Mouse (Mus musculus) limb, embryonic 11.5 days (tissue): ENCODE results near the gene Prss29. TPM values are rescaled to one million over a fixed set of nuclear protein-coding genes. Genes with fewer than 3 reads are reported as not detected.

Source experiments
- ATAC-seq: fragments of 200-750 bp; cut with Nextera tagmentation; 2 replicates; pipeline ENCODE4 v1.8.0; 2017; ENCODE audit warnings: low read depth; ENCODE audit not compliant: insufficient number of reproducible peaks, low FRiP score, low TSS enrichment
- DNase-seq: peaks from one replicate; pipeline ENCODE4 v3.0.0-alpha.2; 2015; ENCODE audit warnings: low spot score
- H3K27ac ChIP-seq: fragments of 300-500 bp; sonication (generic); replicated peaks from 2 replicates; pipeline ENCODE4 v1.5.1; 2014; ENCODE audit warnings: low read depth, mild to moderate bottlenecking, low read length
- H3K27me3 ChIP-seq: fragments of 300-500 bp; sonication (generic); 2 replicates; pipeline ENCODE4 v1.6.1; 2014; ENCODE audit warnings: mild to moderate bottlenecking, low read length, mixed read lengths; ENCODE audit not compliant: control insufficient read depth, insufficient read depth
- H3K36me3 ChIP-seq: fragments of 300-500 bp; sonication (generic); 2 replicates; pipeline ENCODE4 v1.6.1; 2014; ENCODE audit warnings: mild to moderate bottlenecking, low read length, moderate library complexity, mixed read lengths; ENCODE audit not compliant: control insufficient read depth, insufficient read depth
- H3K4me1 ChIP-seq: fragments of 300-500 bp; sonication (generic); 2 replicates; pipeline ENCODE4 v1.6.1; 2014; ENCODE audit warnings: low read length, mixed read lengths; ENCODE audit not compliant: control insufficient read depth, insufficient read depth
- H3K4me2 ChIP-seq: fragments of 300-500 bp; sonication (generic); 2 replicates; pipeline ENCODE4 v1.6.1; 2014; ENCODE audit warnings: low read depth, mild to moderate bottlenecking, moderate library complexity; ENCODE audit not compliant: severe bottlenecking
- H3K4me3 ChIP-seq: fragments of 300-500 bp; sonication (generic); 2 replicates; pipeline ENCODE4 v1.5.1; 2014; ENCODE audit warnings: low read depth, low read length
- H3K9ac ChIP-seq: fragments of 300-500 bp; sonication (generic); 2 replicates; pipeline ENCODE4 v1.6.1; 2014; ENCODE audit warnings: mild to moderate bottlenecking, low read length
- H3K9me3 ChIP-seq: fragments of 300-500 bp; sonication (generic); 2 replicates; pipeline ENCODE4 v1.6.1; 2016; ENCODE audit warnings: low read length; ENCODE audit not compliant: control insufficient read depth
- WGBS: fragments of 180-500 bp; shearing (Covaris S2); extraction: QIAGEN DNeasy Blood & Tissue Kit; methylation state at CpG from one replicate; pipeline ENCODE4 v1.1.7; 2014; 5-methylcytosine and 5-hydroxymethylcytosine counted together
- polyA plus RNA-seq: library from polyadenylated mRNA; unstranded; fragments of >200 nt; fragmentation: Nextera tagmentation; extraction: Ambion mirVana; gene quantifications from 2 replicates; pipeline ENCODE4 v1.2.1, GENCODE M21; 2014

Gene Prss29
- polyA plus RNA-seq, 1 experiment from 2014 or later, result not detected

- WGBS, result 62% methylated on average over 2 of the region's 2 CpGs
- H3K4me3 ChIP-seq, result no peak within 1 kb of the TSS
Observed at GRCm38 (mm10) chr17:25366005-25366404, 47.6 kb downstream of the Prss29 start, which contains the start of gene Tpsb2. Tpsb2 (plus strand) TSS chr17:25366305.

GRCm38 (mm10) chr17:25368973-25369372 lies 50.5 kb downstream of the Prss29 start, which contains the start of gene Tpsg1:
Tpsg1 (plus strand) TSS chr17:25369273.
- no peaks in the 10 kb centered on the region for H3K36me3 ChIP-seq
- H3K4me3 ChIP-seq, result no peak within 1 kb of the TSS
- H3K27me3 ChIP-seq, result no peaks in the 10 kb centered on the region
- no peaks in the 10 kb centered on the region for H3K9me3 ChIP-seq
- H3K4me2 ChIP-seq, result no peak within 1 kb of the TSS
- WGBS, result 79% methylated on average over 3 of the region's 3 CpGs
- no peak within 1 kb of the TSS for H3K9ac ChIP-seq
- H3K4me1 ChIP-seq, result no peaks in the 10 kb centered on the region
- DNase-seq (no peak), ATAC-seq (no peak)
- no peak within 1 kb of the TSS for H3K27ac ChIP-seq

More at GRCm38 (mm10) chr17:25366005-25366404, 47.6 kb downstream of the Prss29 start, which contains the start of gene Tpsb2:
- Histone ChIP-seq H3K9me3 (no peaks in the 10 kb centered on the region), H3K27me3 (no peaks in the 10 kb centered on the region), H3K4me1 (no peaks in the 10 kb centered on the region), H3K36me3 (no peaks in the 10 kb centered on the region), H3K9ac (no peak within 1 kb of the TSS), H3K4me2 (no peak within 1 kb of the TSS), H3K27ac (no peak within 1 kb of the TSS)
- ATAC-seq, result no peak
- no peak for DNase-seq

Other genes starting within 250 kb of the Prss29 start
- 9.7 and 10.8 TPM in 2 replicates for gene Tmem204, start 235.1 kb upstream of the Prss29 start, polyA plus RNA-seq
- gene Telo2, start 202.7 kb upstream of the Prss29 start, polyA plus RNA-seq, result 28.8 and 35.8 TPM in 2 replicates
- 0.17 TPM in 1 of 2 replicates, not detected in the other for gene Ptx4, start 197.9 kb upstream of the Prss29 start, polyA plus RNA-seq
- 20.6 and 21.0 TPM in 2 replicates for gene Clcn7, start 185.3 kb upstream of the Prss29 start, polyA plus RNA-seq
- gene Ccdc154, start 156.2 kb upstream of the Prss29 start, polyA plus RNA-seq, result not detected in 2 replicates
- gene Gm38655, start 143.2 kb upstream of the Prss29 start, polyA plus RNA-seq, result not detected in 2 replicates
- 31.6 and 32.7 TPM in 2 replicates for gene BC003965, start 134.1 kb upstream of the Prss29 start, polyA plus RNA-seq
- 4.8 and 5.8 TPM in 2 replicates for gene Unkl, start 130.3 kb upstream of the Prss29 start, polyA plus RNA-seq
- gene Gnptg, start 78.5 kb upstream of the Prss29 start, polyA plus RNA-seq, result 28.3 and 29.4 TPM in 2 replicates
- 63.8 and 66.1 TPM in 2 replicates for gene Tsr3, start 78.5 kb upstream of the Prss29 start, polyA plus RNA-seq
- 0.71 and 0.88 TPM in 2 replicates for gene Baiap3, start 62.3 kb upstream of the Prss29 start, polyA plus RNA-seq
- 922 and 923 TPM in 2 replicates for gene Ube2i, start 44.0 kb upstream of the Prss29 start, polyA plus RNA-seq
- gene Prss34, start 20.3 kb upstream of the Prss29 start, polyA plus RNA-seq, result not detected in 2 replicates
- not detected in 2 replicates for gene Prss28, start 10.0 kb upstream of the Prss29 start, polyA plus RNA-seq
- not detected in 2 replicates for gene Tpsab1, start 26.9 kb downstream of the Prss29 start, polyA plus RNA-seq
- gene Tpsb2, start 47.7 kb downstream of the Prss29 start, polyA plus RNA-seq, result not detected in 2 replicates
- 0.41 and 0.63 TPM in 2 replicates for gene Tpsg1, start 50.6 kb downstream of the Prss29 start, polyA plus RNA-seq
- gene Cacna1h, start 115.1 kb downstream of the Prss29 start, polyA plus RNA-seq, result 5.5 TPM in 2 replicates
- not detected in 2 replicates for gene Tekt4, start 136.0 kb downstream of the Prss29 start, polyA plus RNA-seq
- 0.17 TPM in 1 of 2 replicates, not detected in the other for gene Sstr5, start 178.6 kb downstream of the Prss29 start, polyA plus RNA-seq